Mouse (Mus musculus) gastrocnemius, adult 2 months (tissue): Measurements from ENCODE around the gene Foxm1. TPM values are rescaled to one million over a fixed set of nuclear protein-coding genes. Genes with fewer than 3 reads are reported as not detected.

Experiments
- DNase-seq: peaks from one replicate; pipeline ENCODE4 v3.0.0; 2022
- H3K27ac ChIP-seq: fragments of 200-600 bp; 2 replicates; pipeline ENCODE4 v1.8.1; 2022; ENCODE audit warnings: mild to moderate bottlenecking
- H3K4me3 ChIP-seq: fragments of 200-600 bp; 2 replicates; pipeline ENCODE4 v1.8.1; 2022; ENCODE audit warnings: mild to moderate bottlenecking, moderate library complexity
- CTCF ChIP-seq: fragments of 200-600 bp; IDR thresholded peaks from 2 replicates; pipeline ENCODE4 v1.8.1; 2022; ENCODE audit warnings: antibody characterized with exemption, mild to moderate bottlenecking, moderate library complexity
- intact Hi-C: fragments of 180-260 bp; cut with DNase I; formaldehyde crosslinking; loops from one replicate; pipeline ENCODE4 v1.15.1; 2025
- long read RNA-seq, 2 experiments: library from polyadenylated mRNA; stranded (forward); transcript quantifications; one replicate each; pipeline ENCODE4 v2.0.0; 2021
- total RNA-seq, 2 experiments: library from RNA; stranded (reverse); gene quantifications; 2 replicates each; pipeline ENCODE4 v1.2.3; 2021

Foxm1 gene
- total RNA-seq: under 1 TPM; 0.10 to 0.22 TPM
- long read RNA-seq, experiment 1: 0 reads
- long read RNA-seq, experiment 2: 0 reads

GRCm38 (mm10) chr6:128362381-128363006 is at the start of gene Foxm1, which contains the start of gene Rhno1:
TSS of gene Foxm1 (plus strand) at chr6:128362967.
TSS of gene Rhno1 (minus strand) at chr6:128362911.
- H3K27ac ChIP-seq: peak within 1 kb of the TSS; percentile 92
- TF ChIP-seq CTCF: no peak
- peak; percentile 93 for DNase-seq
- peak within 1 kb of the TSS; percentile 95 for H3K4me3 ChIP-seq
- intact Hi-C loops: no loop called here

- DNase-seq: no peak
- intact Hi-C loops: no loop called here
- no peak overlapping the region for H3K27ac ChIP-seq
- TF ChIP-seq CTCF: no peak
- H3K4me3 ChIP-seq: no peak overlapping the region
These were observed 48.0 kb upstream of the Foxm1 start for GRCm38 (mm10) chr6:128314796-128315195.

GRCm38 (mm10) chr6:128315597-128315996 is 47.2 kb upstream of the Foxm1 start:
- no peak overlapping the region for H3K4me3 ChIP-seq
- no peak for TF ChIP-seq CTCF
- DNase-seq: no peak
- H3K27ac ChIP-seq: no peak overlapping the region
- intact Hi-C loops: no loop called here

GRCm38 (mm10) chr6:128318317-128318716 is 44.5 kb upstream of the Foxm1 start:
- Histone ChIP-seq H3K4me3 (no peak overlapping the region), H3K27ac (no peak overlapping the region)
- peak; percentile 38 for DNase-seq
- intact Hi-C loops: loop anchor here (1.0 to 2.0 kb wide), 2 partner anchors 41 to 92 kb away; no protein-coding TSS in a partner anchor
- peak; percentile 75 for TF ChIP-seq CTCF

- Histone ChIP-seq H3K27ac (no peak overlapping the region), H3K4me3 (no peak overlapping the region)
- TF ChIP-seq CTCF: peak; percentile 68
- peak; percentile 73 for DNase-seq
- intact Hi-C loops: no loop called here
These were observed 28.2 kb upstream of the Foxm1 start for GRCm38 (mm10) chr6:128334397-128335124.

GRCm38 (mm10) chr6:128337467-128337866 is 25.3 kb upstream of the Foxm1 start:
- DNase-seq: no peak
- intact Hi-C loops: no loop called here
- TF ChIP-seq CTCF: no peak
- H3K27ac ChIP-seq: no peak overlapping the region
- no peak overlapping the region for H3K4me3 ChIP-seq

GRCm38 (mm10) chr6:128338876-128339275 is 23.9 kb upstream of the Foxm1 start:
- peak overlapping the region; percentile 31; the same call in 1 of the 2 replicates for H3K27ac ChIP-seq
- intact Hi-C loops: no loop called here

GRCm38 (mm10) chr6:128341956-128342723 is 20.6 kb upstream of the Foxm1 start:
- no peak for TF ChIP-seq CTCF
- no peak overlapping the region for H3K4me3 ChIP-seq
- H3K27ac ChIP-seq: no peak overlapping the region
- intact Hi-C loops: no loop called here
- DNase-seq: no peak

More at GRCm38 (mm10) chr6:128338876-128339275, 23.9 kb upstream of the Foxm1 start:
- no peak for TF ChIP-seq CTCF
- no peak for DNase-seq
- H3K4me3 ChIP-seq: no peak overlapping the region

GRCm38 (mm10) chr6:128345623-128346022 is 17.1 kb upstream of the Foxm1 start:
- intact Hi-C loops: no loop called here
- DNase-seq: no peak
- Histone ChIP-seq H3K27ac (no peak overlapping the region), H3K4me3 (no peak overlapping the region)
- TF ChIP-seq CTCF: no peak

- TF ChIP-seq CTCF: no peak
- Histone ChIP-seq H3K4me3 (peak overlapping the region; percentile 14), H3K27ac (peak overlapping the region; percentile 76)
- intact Hi-C loops: no loop called here
- DNase-seq: no peak
These were observed 16.0 kb upstream of the Foxm1 start for GRCm38 (mm10) chr6:128346782-128347181.

- DNase-seq: no peak
- H3K4me3 ChIP-seq: no peak overlapping the region
- intact Hi-C loops: no loop called here
- no peak for TF ChIP-seq CTCF
- H3K27ac ChIP-seq: peak overlapping the region; percentile 50
These were observed 13.1 kb upstream of the Foxm1 start for GRCm38 (mm10) chr6:128349711-128350110.

GRCm38 (mm10) chr6:128354140-128354539 is 8.6 kb upstream of the Foxm1 start:
- TF ChIP-seq CTCF: no peak
- peak overlapping the region; percentile 95; the same call in 1 of the 2 replicates for H3K4me3 ChIP-seq
- DNase-seq: no peak
- intact Hi-C loops: no loop called here
- H3K27ac ChIP-seq: peak overlapping the region; percentile 89; the same call in 1 of the 2 replicates
